Mouse (Mus musculus) brain, adult 2 months (tissue): ENCODE results near the gene Vps45.
"Not testable (repeated sequence)": the region's sequence is repeated elsewhere in the genome, so short reads cannot be mapped to it uniquely, and the experiment has no call there.

Experiments
- DNase-seq: peaks from one replicate; pipeline ENCODE4 v3.0.0; 2011; ENCODE audit warnings: low read depth, low spot score

Gene Vps45

DNA sequence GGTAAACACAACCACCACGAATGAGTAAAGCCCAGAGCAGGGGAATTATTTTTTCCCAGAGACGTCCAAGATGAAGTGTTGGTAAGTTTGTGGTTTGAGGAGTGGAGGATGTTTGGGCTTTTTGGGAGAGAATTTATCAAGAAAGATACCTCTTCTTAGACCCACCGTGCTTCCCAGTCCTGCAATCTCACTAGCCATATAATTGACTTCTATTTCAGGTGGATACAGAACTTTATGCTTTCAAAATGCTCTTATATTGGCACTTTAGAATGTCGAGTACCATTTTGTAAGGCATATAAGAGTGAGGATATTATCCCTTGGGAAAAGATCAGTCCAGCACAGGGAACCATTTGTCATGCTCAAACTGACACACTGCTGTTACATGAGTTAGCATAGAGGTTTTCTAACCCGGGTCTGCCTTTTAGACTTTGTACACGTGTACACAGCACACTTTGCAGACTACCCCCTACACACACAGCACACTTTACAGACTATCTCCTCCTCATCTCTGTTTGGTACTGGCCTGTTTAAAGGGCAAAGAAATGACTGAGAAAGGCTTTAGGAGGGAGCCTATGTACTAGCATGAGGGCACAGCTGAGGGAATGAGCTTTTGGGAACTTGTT lies 61.7 kb downstream of the Vps45 start:
- DNase-seq, result no peak

DNA sequence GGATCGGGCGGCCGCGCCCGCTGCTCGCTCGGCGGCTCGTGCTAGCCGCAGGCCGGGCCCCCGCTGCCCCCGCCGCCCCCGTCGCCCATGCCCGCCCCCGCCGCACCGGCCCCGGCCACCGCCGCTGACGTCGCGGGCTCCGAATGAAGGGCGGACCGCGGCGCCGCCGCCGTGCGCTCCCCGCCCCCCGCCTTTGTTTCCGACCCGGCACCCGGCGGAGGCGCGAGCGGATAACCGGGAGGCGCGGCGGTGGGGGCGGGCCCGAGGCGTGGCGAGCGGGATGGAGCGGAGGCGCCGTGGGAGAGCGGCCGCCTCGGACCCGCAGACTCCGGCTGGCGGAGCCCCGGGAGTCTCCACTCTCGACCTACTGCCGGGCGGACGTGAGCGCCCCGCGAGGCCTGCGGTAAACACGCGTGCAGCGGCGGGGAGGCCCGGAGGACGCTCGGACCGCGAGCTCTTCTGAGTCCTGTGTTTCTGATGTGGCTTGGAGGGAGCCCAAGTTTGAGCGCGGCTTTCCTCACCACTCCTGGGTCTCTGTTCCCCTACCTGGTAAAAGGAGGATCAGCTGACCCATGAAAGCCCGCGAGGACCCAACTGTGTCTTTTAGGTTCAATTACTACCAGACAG lies 62.4 kb downstream of the Vps45 start, which contains the start of gene Plekho1:
Gene Plekho1 (minus strand): TSS at position 200 of the 627 bp plus-strand sequence.
- peak; percentile 68 for DNase-seq

- DNase-seq, result peak; percentile 46
Observed at GRCm38 (mm10) chr3:95994975-95995801, 63.1 kb downstream of the Vps45 start.

DNA sequence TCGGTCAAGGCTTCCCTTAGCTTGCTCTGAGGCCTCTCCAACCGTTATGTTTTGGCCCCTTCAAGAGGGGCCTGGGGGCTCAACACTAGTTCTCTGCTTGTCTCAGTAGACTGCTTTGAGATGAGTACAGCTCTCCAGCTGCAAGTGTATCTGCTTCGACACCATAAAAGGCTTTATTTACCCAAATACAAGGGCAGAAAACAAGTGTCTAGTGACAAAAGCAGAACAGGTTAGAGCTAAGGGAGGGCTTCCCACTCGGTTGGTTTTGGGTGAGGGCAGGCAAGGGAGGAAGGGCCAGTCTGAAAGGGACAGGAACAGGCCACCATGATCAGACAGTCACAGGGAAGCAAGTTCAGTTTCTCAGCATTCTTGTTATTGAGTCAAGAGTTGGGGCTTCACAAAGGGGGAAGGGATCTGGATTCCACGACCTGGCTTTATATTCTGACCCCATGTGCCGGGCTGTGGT lies 63.9 kb downstream of the Vps45 start:
- DNase-seq, result peak; percentile 62

DNA sequence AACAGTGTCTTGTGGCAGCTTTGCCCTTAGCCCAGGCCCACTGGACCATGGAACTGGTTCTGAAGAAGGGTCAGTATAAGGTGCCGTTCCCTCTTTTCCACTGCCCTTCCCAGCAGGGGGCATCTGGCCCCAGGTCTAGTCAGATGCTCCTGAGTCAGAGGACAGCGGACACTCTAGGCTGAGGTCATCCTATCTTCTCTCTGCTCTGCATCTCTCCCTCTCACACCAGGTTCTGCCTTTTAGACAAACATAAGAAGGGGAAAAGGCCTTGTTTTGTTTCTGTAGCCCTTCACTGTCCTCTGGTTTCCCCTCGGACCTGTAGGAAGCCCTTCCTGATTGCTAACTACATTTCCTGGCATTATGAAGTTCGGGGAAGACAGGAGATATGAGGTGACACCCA lies 64.4 kb downstream of the Vps45 start:
- peak; percentile 87 for DNase-seq

- peak; percentile 47 for DNase-seq
Observed at GRCm38 (mm10) chr3:95992990-95993603, 65.2 kb downstream of the Vps45 start.

DNA sequence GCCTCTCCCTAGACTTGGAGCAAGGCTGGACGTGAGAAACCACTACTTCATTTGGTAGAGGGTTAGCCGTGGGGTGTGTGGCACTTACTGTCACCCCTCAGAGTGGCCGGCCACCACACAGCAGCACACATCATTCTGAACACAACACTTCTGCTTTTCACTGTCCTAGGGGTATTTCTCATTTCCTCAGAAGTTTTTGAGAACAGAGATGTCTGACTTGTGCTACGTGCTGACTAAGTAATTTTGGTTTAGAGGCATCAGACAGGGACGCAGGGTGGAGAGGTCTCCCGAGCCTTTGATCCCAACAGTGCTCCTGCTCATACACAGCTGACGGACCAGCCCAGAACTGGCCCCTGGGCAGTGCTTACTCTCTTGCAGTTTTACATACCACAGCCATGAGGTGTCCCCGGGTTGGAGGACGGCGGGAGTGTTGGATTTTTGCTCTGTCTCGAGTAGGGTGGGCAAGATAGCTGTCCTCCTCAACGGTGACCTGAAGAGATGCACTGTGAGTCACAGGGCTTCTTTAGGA lies 67.8 kb downstream of the Vps45 start:
- DNase-seq, result no peak

GRCm38 (mm10) chr3:95988969-95989368 lies 69.3 kb downstream of the Vps45 start:
- peak; percentile 72 for DNase-seq

- no peak for DNase-seq
Observed at GRCm38 (mm10) chr3:95988138-95988537, 70.1 kb downstream of the Vps45 start.

DNA sequence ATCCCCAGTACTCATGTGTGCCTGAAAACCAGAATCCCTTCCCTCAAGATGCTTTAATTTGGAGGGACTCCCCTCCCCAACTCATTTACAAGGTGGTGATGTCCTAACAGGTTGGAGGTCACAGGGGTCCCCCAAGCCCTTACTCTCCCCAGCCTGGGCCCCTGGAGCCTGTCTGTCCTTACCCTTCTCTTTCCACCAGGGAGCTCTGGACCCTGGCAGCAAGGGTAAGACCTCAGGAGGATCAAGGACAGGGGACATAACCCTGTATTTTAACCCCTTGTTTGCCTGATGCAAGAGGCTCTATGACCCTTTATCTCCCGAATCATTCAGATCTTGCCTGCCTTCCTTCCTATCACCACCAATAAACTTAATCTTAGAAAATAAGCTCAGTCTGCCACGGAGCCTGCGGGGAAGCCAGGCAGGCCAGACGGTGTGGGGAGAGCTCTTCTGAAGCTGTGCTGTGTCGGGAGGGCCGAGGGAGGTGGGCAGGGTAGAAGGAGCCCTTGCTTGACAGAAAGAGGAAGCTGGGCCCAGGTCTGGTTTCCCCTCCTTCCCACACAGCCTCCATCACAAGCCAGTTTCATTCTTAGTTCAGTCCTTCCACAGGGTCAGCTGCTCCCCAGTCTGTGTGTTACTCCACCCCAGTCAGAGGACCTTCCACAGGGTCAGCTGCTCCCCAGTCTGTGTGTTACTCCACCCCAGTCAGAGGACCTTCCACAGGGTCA lies 70.7 kb downstream of the Vps45 start:
- DNase-seq, result peak; percentile 59

- DNase-seq, result no peak
Observed at GRCm38 (mm10) chr3:95986984-95987383, 71.3 kb downstream of the Vps45 start.

DNA sequence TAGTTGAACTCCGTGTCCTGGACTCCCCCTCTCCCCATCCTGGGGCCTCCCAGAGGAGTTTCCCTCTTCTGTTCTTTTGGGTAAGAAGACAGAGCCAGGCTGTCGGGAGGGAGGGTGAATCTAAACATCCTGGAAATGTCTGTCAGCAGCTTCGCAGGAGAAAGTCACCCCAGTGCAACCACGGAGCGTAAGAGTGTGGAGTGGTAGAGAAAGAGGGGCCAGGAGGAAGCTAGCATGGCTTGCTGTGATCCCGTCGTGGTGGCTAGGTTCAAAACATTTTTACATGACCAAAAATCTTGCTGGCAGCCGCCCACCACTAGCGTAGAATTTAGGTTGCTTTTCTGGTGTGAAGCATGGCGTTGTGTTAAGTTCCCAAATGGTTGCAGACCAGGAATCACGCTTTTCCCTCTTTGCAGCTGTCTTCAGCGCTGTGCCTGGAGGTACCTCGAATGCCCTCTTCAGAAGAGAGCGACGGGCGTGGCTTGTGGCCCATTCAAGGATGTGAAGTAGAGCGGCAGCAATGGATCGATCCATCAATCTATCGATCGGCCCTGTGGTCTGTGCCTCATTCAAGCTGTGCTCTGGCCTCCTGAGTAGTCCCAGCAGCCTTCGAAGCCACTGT lies 72.2 kb downstream of the Vps45 start:
- DNase-seq, result peak; percentile 91

GRCm38 (mm10) chr3:95985209-95986000 lies 72.9 kb downstream of the Vps45 start:
- peak; percentile 96 for DNase-seq

GRCm38 (mm10) chr3:95982129-95982528 lies 76.1 kb downstream of the Vps45 start:
- no peak for DNase-seq

GRCm38 (mm10) chr3:95980276-95980970 lies 77.8 kb downstream of the Vps45 start:
- no peak for DNase-seq

DNA sequence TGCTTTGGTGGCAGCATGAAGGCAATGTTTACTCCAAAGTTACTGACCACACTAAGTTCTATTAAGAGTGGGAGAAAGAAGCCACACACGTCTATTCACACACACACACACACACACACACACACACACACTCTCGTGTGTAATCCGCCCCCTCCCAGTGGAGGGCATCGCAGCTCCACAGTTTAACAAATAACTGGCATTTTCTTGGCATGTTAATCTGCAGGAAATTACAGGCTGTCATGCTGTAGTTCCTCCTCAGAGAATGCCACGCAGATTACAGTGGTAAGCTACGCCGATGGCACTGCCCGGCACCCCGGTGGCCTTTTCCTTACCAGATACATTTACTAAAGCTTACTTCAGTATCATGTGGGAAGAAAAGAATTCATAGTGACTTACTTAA lies 80.0 kb downstream of the Vps45 start:
- DNase-seq, result peak; percentile 52

- DNase-seq, result not testable (repeated sequence)
Observed at GRCm38 (mm10) chr3:95977587-95977986, 80.7 kb downstream of the Vps45 start.

DNA sequence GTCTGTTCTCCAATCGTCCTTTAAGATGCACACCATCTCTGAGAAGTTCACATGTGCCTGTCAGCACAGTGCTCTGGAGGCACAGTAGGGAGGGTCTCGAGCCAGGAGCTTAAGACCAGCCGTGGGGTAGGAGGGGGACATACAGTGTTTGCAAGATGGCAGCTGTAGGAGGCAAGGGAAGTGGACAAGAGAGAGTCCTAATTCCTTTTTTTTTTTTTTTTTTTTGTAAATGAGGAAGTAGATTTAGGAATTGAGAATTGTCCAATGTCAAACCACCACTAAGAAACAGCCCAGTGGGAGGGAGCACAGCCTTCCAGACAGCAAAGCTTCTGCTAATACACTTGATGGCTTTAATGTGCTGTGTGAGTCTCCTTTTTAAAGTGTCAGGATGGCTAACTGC lies 81.2 kb downstream of the Vps45 start:
- DNase-seq, result no peak
